Mouse (Mus musculus) liver, postnatal 0 days (tissue): Measurements from ENCODE around the gene Rbm39.

Source experiments
- CTCF ChIP-seq: sonication (generic); IDR thresholded peaks from 2 replicates; pipeline ENCODE4 v1.5.1; 2016; ENCODE audit warnings: antibody characterized with exemption, low read depth
- EP300 ChIP-seq: IDR thresholded peaks from 2 replicates; pipeline ENCODE4 v1.6.1; 2016; ENCODE audit warnings: antibody characterized with exemption, low read depth, mild to moderate bottlenecking

- no peak for TF ChIP-seq CTCF
- TF ChIP-seq EP300: no peak
Observed at GRCm38 (mm10) chr2:156202848-156203437, 22.9 kb upstream of the Rbm39 start.
